Mouse (Mus musculus): ENCODE measurements at regions not wholly inside any gene's neighbourhood (a gene's known extent, or its start where the extent isn't known, plus 50 kb on each side); places are given as distances from the start of the nearest gene placed in this dataset.

DNA sequence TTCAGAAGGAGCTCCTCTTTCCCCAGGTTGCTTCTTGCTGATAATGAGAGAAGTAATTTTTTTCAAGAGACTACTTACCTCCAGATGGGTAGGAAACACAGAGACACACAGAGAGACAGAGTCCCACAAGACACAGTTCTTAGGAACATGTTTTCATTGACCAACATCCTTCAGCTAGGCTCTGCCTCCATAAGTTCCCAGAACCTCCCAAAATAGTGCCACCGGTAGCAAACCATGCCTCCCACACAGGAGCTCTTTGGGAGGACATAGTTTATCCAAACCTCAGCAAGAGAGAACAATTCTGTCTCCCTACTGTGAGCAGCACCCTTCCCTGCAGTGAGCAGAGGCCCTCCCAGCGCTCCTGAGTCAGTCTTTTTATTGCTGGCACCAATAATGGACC, 67.2 kb downstream of the 1700001O22Rik start:
- Histone ChIP-seq H3K27me3 (ENCODE audit: control insufficient read depth in 1 of 2, insufficient read depth in 2 of 2, low read length in 2 of 2) (peaks cover 4 to 10% of the 10 kb centered on the region in 2 experiments), H3K9ac (ENCODE audit: control insufficient read depth, low read depth, low read length, poor library complexity, severe bottlenecking) (no peak overlapping the region), H3K4me3 (ENCODE audit: control insufficient read depth in 1 of 2, insufficient read depth in 1 of 2, low read depth in 2 of 2, low read length in 2 of 2) (no peak overlapping the region), H3K9me3 (replicated peaks; ENCODE audit: insufficient read depth, low read length) (no peaks in the 10 kb centered on the region), H3K79me2 (ENCODE audit: control insufficient read depth, insufficient read depth, low read length, poor library complexity) (no peaks in the 10 kb centered on the region), H3K36me3 (ENCODE audit: control insufficient read depth in 1 of 2, insufficient read depth in 2 of 2, low read length in 2 of 2) (no peaks in the 10 kb centered on the region), H3K4me1 (ENCODE audit: control insufficient read depth in 1 of 2, insufficient read depth in 2 of 2, low read length in 2 of 2) (no peaks in the 10 kb centered on the region), H3K27ac (ENCODE audit: control insufficient read depth, low read depth, low read length) (no peak overlapping the region)
- TF ChIP-seq RAD21 (IDR thresholded peaks at IDR 0.05; ENCODE audit: low read depth, low read length): no peak
- no peak for TF ChIP-seq MAZ (IDR thresholded peaks at IDR 0.05; ENCODE audit: low read depth, low read length)
- TF ChIP-seq RCOR1 (IDR thresholded peaks at IDR 0.05; ENCODE audit: low read depth, low read length): no peak
- TF ChIP-seq POLR2A (IDR thresholded peaks at IDR 0.05; ENCODE audit: control insufficient read depth in 1 of 2, insufficient read depth in 1 of 2, low read depth in 1 of 2, low read length in 2 of 2, poor library complexity in 1 of 2): no peak
- TF ChIP-seq ELF1 (IDR thresholded peaks at IDR 0.05; ENCODE audit: low read depth, low read length): no peak
- no peak for TF ChIP-seq POLR2AphosphoS5 (IDR thresholded peaks at IDR 0.05; ENCODE audit: borderline replicate concordance, low read depth, low read length)
- no peak for TF ChIP-seq UBTF (IDR thresholded peaks at IDR 0.05; ENCODE audit: borderline replicate concordance, insufficient read depth, low read depth, low read length)
- TF ChIP-seq MAFK (IDR thresholded peaks at IDR 0.05; ENCODE audit: borderline replicate concordance, low read depth, low read length): no peak
- TF ChIP-seq ZC3H11A (IDR thresholded peaks at IDR 0.05; ENCODE audit: low read depth, low read length): no peak
- no peak for TF ChIP-seq NRF1 (IDR thresholded peaks at IDR 0.05; ENCODE audit: insufficient read depth, low read depth, low read length, poor library complexity, severe bottlenecking)
- no peak for TF ChIP-seq TBP (IDR thresholded peaks at IDR 0.05; ENCODE audit: low read depth, low read length)
- no peak for TF ChIP-seq MAX (IDR thresholded peaks at IDR 0.05; ENCODE audit: low read length)
- no peak for TF ChIP-seq USF1 (IDR thresholded peaks at IDR 0.05; ENCODE audit: low read depth, low read length)
- no peak for TF ChIP-seq CHD1 (IDR thresholded peaks at IDR 0.05; ENCODE audit: low read depth, low read length)
- TF ChIP-seq ETS1 (IDR thresholded peaks at IDR 0.05; ENCODE audit: low read depth, low read length): no peak
- no peak for DNase-seq (ENCODE audit: low read depth, low spot score)

- H3K36me3 ChIP-seq (ENCODE audit: control insufficient read depth in 1 of 2, insufficient read depth in 2 of 2, low read length in 2 of 2): no peaks in the 10 kb centered on the region
- no peaks in the 10 kb centered on the region for H3K79me2 ChIP-seq (ENCODE audit: control insufficient read depth, insufficient read depth, low read length, poor library complexity)
- no peak overlapping the region for H3K9ac ChIP-seq (ENCODE audit: control insufficient read depth, low read depth, low read length, poor library complexity, severe bottlenecking)
- no peak overlapping the region for H3K27ac ChIP-seq (ENCODE audit: control insufficient read depth, low read depth, low read length)
- H3K9me3 ChIP-seq (replicated peaks; ENCODE audit: insufficient read depth, low read length): no peaks in the 10 kb centered on the region
- TF ChIP-seq MEF2A (IDR thresholded peaks at IDR 0.05; ENCODE audit: extremely low read depth, insufficient replicate concordance, low read depth, low read length, poor library complexity, severe bottlenecking): no peak
- TF ChIP-seq ZMIZ1 (IDR thresholded peaks at IDR 0.05; ENCODE audit: low read depth, low read length): no peak
- TF ChIP-seq POLR2A (IDR thresholded peaks at IDR 0.05; ENCODE audit: control insufficient read depth in 1 of 2, insufficient read depth in 1 of 2, low read depth in 1 of 2, low read length in 2 of 2, poor library complexity in 1 of 2): no peak
- no peak for TF ChIP-seq RCOR1 (IDR thresholded peaks at IDR 0.05; ENCODE audit: low read depth, low read length)
- no peak for TF ChIP-seq ZNF384 (IDR thresholded peaks at IDR 0.05; ENCODE audit: low read depth, low read length)
- no peak for TF ChIP-seq SIN3A (IDR thresholded peaks at IDR 0.05; ENCODE audit: low read length)
- TF ChIP-seq HCFC1 (IDR thresholded peaks at IDR 0.05; ENCODE audit: low read depth, low read length): no peak
- no peak for TF ChIP-seq ELF1 (IDR thresholded peaks at IDR 0.05; ENCODE audit: low read depth, low read length)
- TF ChIP-seq TAL1 (IDR thresholded peaks at IDR 0.05; ENCODE audit: low read length): no peak
- TF ChIP-seq RAD21 (IDR thresholded peaks at IDR 0.05; ENCODE audit: low read depth, low read length): no peak
- no peak for TF ChIP-seq ZC3H11A (IDR thresholded peaks at IDR 0.05; ENCODE audit: low read depth, low read length)
- TF ChIP-seq MAX (IDR thresholded peaks at IDR 0.05; ENCODE audit: low read length): no peak
- no peak for TF ChIP-seq CHD2 (IDR thresholded peaks at IDR 0.05; ENCODE audit: low read length)
- TF ChIP-seq POLR2AphosphoS2 (IDR thresholded peaks at IDR 0.05; ENCODE audit: low read length): no peak
- TF ChIP-seq JUND (IDR thresholded peaks at IDR 0.05; ENCODE audit: low read depth, low read length): no peak
- TF ChIP-seq EP300 (IDR thresholded peaks at IDR 0.05; ENCODE audit: low read depth in 1 of 2, low read length in 2 of 2): no peak
- no peak for TF ChIP-seq SMC3 (IDR thresholded peaks at IDR 0.05; ENCODE audit: low read depth, low read length)
- H3K4me1 ChIP-seq (ENCODE audit: control insufficient read depth in 1 of 2, insufficient read depth in 2 of 2, low read length in 2 of 2): no peaks in the 10 kb centered on the region
- H3K27me3 ChIP-seq (ENCODE audit: control insufficient read depth in 1 of 2, insufficient read depth in 2 of 2, low read length in 2 of 2): no peaks in the 10 kb centered on the region; a peak in 1 of 4 replicates
- no peak overlapping the region for H3K4me3 ChIP-seq (ENCODE audit: control insufficient read depth in 1 of 2, insufficient read depth in 1 of 2, low read depth in 2 of 2, low read length in 2 of 2)
- no peak for DNase-seq (ENCODE audit: low read depth, low spot score)
Observed at GRCm38 (mm10) chr2:30733853-30734252, 69.6 kb downstream of the 1700001O22Rik start.
